ENCODE assay signal across 8 mouse cellular contexts in genomic region chr1:135585573-135585972, GRCm38 (mm10). TPM values are rescaled to one million over a fixed set of nuclear protein-coding genes. Genes with fewer than 3 reads are reported as not detected.
A peak's percentile ranks its signal among the peaks of the same experiment; 100 is the strongest.
DNase-seq lines count a peak whose midpoint lies in the region; ATAC-seq and TF ChIP-seq lines count a peak whose summit lies in the region.

No protein-coding gene starts in this region.

- peak overlapping the region; percentile 54 for H3K27ac ChIP-seq in forebrain, embryonic 11.5 days (ENCODE audit: low read depth, low read length)

- peak overlapping the region; percentile 62 for H3ac ChIP-seq in C2C12 (ENCODE audit: control insufficient read depth, insufficient read length, low read depth)

- intact Hi-C loops in heart, postnatal 36 days (cut with DNase I): loop anchor here (2.0 kb wide), 2 partner anchors 37 to 45 kb away; no protein-coding TSS in a partner anchor

- no peaks in the 10 kb centered on the region for H3K27me3 ChIP-seq in C2C12 (ENCODE audit: control insufficient read depth, insufficient read depth, insufficient read length)
- H3K27me3 ChIP-seq in forebrain, embryonic 11.5 days (ENCODE audit: control insufficient read depth, insufficient read depth, low read length): no peaks in the 10 kb centered on the region; the same call in 1 of the 2 replicates

- H3K4me2 ChIP-seq in forebrain, embryonic 11.5 days (ENCODE audit: low read depth, low read length, severe bottlenecking): peak overlapping the region; percentile 78

- WGBS in forebrain, embryonic 11.5 days: 1% methylated on average over 18 of the region's 19 CpGs

- no peak overlapping the region for H3K4me3 ChIP-seq in C2C12 (ENCODE audit: insufficient read depth, poor library complexity, severe bottlenecking)
- peak overlapping the region; percentile 51 for H3K4me3 ChIP-seq in forebrain, embryonic 11.5 days (ENCODE audit: low read depth, low read length)

- peaks cover 33% of the 10 kb centered on the region for H3K36me3 ChIP-seq in C2C12 (ENCODE audit: control insufficient read depth, insufficient read depth)
- no peaks in the 10 kb centered on the region for H3K36me3 ChIP-seq in forebrain, embryonic 11.5 days (ENCODE audit: control insufficient read depth, insufficient read depth, low read length)

- DNase-seq in R1 (ENCODE audit: low read depth, low spot score) (peak; percentile 78), adipocyte (ENCODE audit: low spot score) (no peak)
- DNase-seq in forebrain, embryonic 11.5 days (ENCODE audit: low spot score): peak; percentile 80
- DNase-seq in heart, postnatal 36 days: peak; percentile 33 to 56
- peak; percentile 69 to 71 for DNase-seq in layer of hippocampus, postnatal 36 days
- peak; percentile 72 for DNase-seq in right cerebral cortex, postnatal 4 days

- H3K4me1 ChIP-seq in forebrain, embryonic 11.5 days (replicated peaks; ENCODE audit: control insufficient read depth, insufficient read depth, low read length): peaks cover 15% of the 10 kb centered on the region

- peak overlapping the region; percentile 70 for H3K9ac ChIP-seq in forebrain, embryonic 11.5 days (ENCODE audit: low read length)

- H3K79me3 ChIP-seq in C2C12 (ENCODE audit: low read depth): peaks cover 20% of the 10 kb centered on the region

- no peaks in the 10 kb centered on the region for H3K9me3 ChIP-seq in forebrain, embryonic 11.5 days (ENCODE audit: control insufficient read depth, low read length)

- peak; percentile 55 for ATAC-seq in forebrain, embryonic 11.5 days (replicated peaks; ENCODE audit: low FRiP score)
- 0 out of 2 replicates have a peak, but pooled peaks have one; percentile 33 for ATAC-seq in megakaryocyte, adult 5-6 weeks (ENCODE audit: poor library complexity, severe bottlenecking)

- H3K79me2 ChIP-seq in C2C12 (ENCODE audit: control insufficient read depth, insufficient read depth): peaks cover 51% of the 10 kb centered on the region

- no peak for TF ChIP-seq CTCF in C2C12 (IDR thresholded peaks at IDR 0.05; ENCODE audit: control insufficient read depth, insufficient read depth, insufficient read length)

TF ChIP-seq in C2C12, 6 proteins besides CTCF, POLR2A, EP300 and RAD21:
- TF ChIP-seq USF1 (IDR thresholded peaks at IDR 0.05; ENCODE audit: low read depth) (no peak), MAX (IDR thresholded peaks at IDR 0.05) (no peak), CEBPB (IDR thresholded peaks at IDR 0.05; ENCODE audit: low read depth) (no peak), MYOD1 (IDR thresholded peaks at IDR 0.05; ENCODE audit: control insufficient read depth, insufficient read length, low read depth) (no peak), MYOG (IDR thresholded peaks at IDR 0.05; ENCODE audit: control insufficient read depth, extremely low read depth, insufficient read length) (no peak), FOSL1 (IDR thresholded peaks at IDR 0.05; ENCODE audit: insufficient read depth, low read length, poor library complexity, severe bottlenecking) (no peak)

RNA-seq across cellular contexts. Expression of gene Nav1, which starts 21.5 kb away (rescaled TPM):
- 22.2 TPM for polyA plus RNA-seq in C2C12 (2012; fragmentation: generic; extraction: Trizol)
- 23.4 and 26.9 TPM in 2 replicates for polyA plus RNA-seq in forebrain, embryonic 11.5 days (2014; fragmentation: Nextera tagmentation; extraction: Ambion mirVana)
- 10 to 100 TPM; 18.6 to 20.8 TPM for total RNA-seq in heart, postnatal 36 days (2021)
- 10 to 100 TPM; 64.6 to 75.1 TPM for total RNA-seq in layer of hippocampus, postnatal 36 days (2021)
- total RNA-seq in megakaryocyte, adult 5-6 weeks (2015): 36.2 and 44.1 TPM in 2 replicates
- 6.2 and 10.8 TPM in 2 replicates for total RNA-seq in megakaryocyte, adult 5-6 weeks (2017)
